Mouse (Mus musculus) brown adipose tissue, adult 24 weeks (tissue): Measurements from ENCODE around the gene Ap4e1. TPM values are rescaled to one million over a fixed set of nuclear protein-coding genes. Genes with fewer than 3 reads are reported as not detected.

Experiments
- polyA plus RNA-seq: library from polyadenylated mRNA; stranded (reverse); fragments of >200 nt; gene quantifications from 2 replicates; pipeline ENCODE4 v1.2.4, GENCODE M21; 2012; ENCODE audit not compliant: missing spikeins, insufficient read depth, insufficient read length

The Ap4e1 gene
- polyA plus RNA-seq, 1 experiment, result 5.2 TPM

Other genes starting within 250 kb of the Ap4e1 start
- gene Usp50, start 225.2 kb upstream of the Ap4e1 start, polyA plus RNA-seq, result 5.8 and 11.5 TPM in 2 replicates
- gene Trpm7, start 132.5 kb upstream of the Ap4e1 start, polyA plus RNA-seq, result 20.1 and 20.4 TPM in 2 replicates
- 39.5 and 43.1 TPM in 2 replicates for gene Sppl2a, start 75.5 kb upstream of the Ap4e1 start, polyA plus RNA-seq
- 68.1 and 106 TPM in 2 replicates for gene Blvra, start 61.9 kb downstream of the Ap4e1 start, polyA plus RNA-seq
- 1.0 and 1.5 TPM in 2 replicates for gene Ncaph, start 125.2 kb downstream of the Ap4e1 start, polyA plus RNA-seq
- gene Itpripl1, start 134.7 kb downstream of the Ap4e1 start, polyA plus RNA-seq, result 2.2 and 3.3 TPM in 2 replicates
- 2.3 and 2.4 TPM in 2 replicates for gene 1810024B03Rik, start 199.6 kb downstream of the Ap4e1 start, polyA plus RNA-seq
- 26.7 and 31.7 TPM in 2 replicates for gene Snrnp200, start 199.7 kb downstream of the Ap4e1 start, polyA plus RNA-seq
- gene Ciao1, start 239.1 kb downstream of the Ap4e1 start, polyA plus RNA-seq, result 36.2 and 50.4 TPM in 2 replicates
- gene Tmem127, start 239.2 kb downstream of the Ap4e1 start, polyA plus RNA-seq, result 18.6 and 27.3 TPM in 2 replicates